Mouse (Mus musculus) E14TG2a.4 (cell line): ENCODE data around the gene Micu2.
"Not testable (repeated sequence)": the region's sequence is repeated elsewhere in the genome, so short reads cannot be mapped to it uniquely, and the experiment has no call there.

ENCODE experiments used
- H3K27me3 ChIP-seq: 2 replicates; pipeline ENCODE4 v1.6.1; 2014; ENCODE audit warnings: low read length, control low read depth; ENCODE audit not compliant: insufficient read depth
- H3K36me3 ChIP-seq: 2 replicates; pipeline ENCODE4 v1.6.1; 2014; ENCODE audit warnings: low read length, control low read depth; ENCODE audit not compliant: insufficient read depth
- H3K4me1 ChIP-seq: replicated peaks from 2 replicates; pipeline ENCODE4 v1.6.1; 2014; ENCODE audit warnings: low read depth, low read length, control low read depth
- H3K4me3 ChIP-seq: replicated peaks from 2 replicates; pipeline ENCODE4 v1.5.1; 2014; ENCODE audit warnings: mild to moderate bottlenecking, low read length
- H3K9me3 ChIP-seq: 2 replicates; pipeline ENCODE4 v1.6.1; 2014; ENCODE audit warnings: low read length, control low read depth
- CTCF ChIP-seq: conservative IDR thresholded peaks from 2 replicates; pipeline ENCODE4 v1.5.1; 2014; ENCODE audit warnings: low read length
- NANOG ChIP-seq: IDR thresholded peaks from 2 replicates; pipeline ENCODE4 v1.6.1; 2014; ENCODE audit warnings: borderline replicate concordance, low read length, mixed read lengths
- POU5F1 ChIP-seq: IDR thresholded peaks from 2 replicates; pipeline ENCODE4 v1.6.1; 2014; ENCODE audit warnings: low read length, borderline replicate concordance

Gene Micu2

GRCm38 (mm10) chr14:57911316-57911715 lies 87.7 kb downstream of the Micu2 start:
- Histone ChIP-seq H3K9me3 (no peaks in the 10 kb centered on the region), H3K4me3 (no peak overlapping the region)
- TF ChIP-seq POU5F1 = no peak
- TF ChIP-seq CTCF = no peak
- TF ChIP-seq NANOG = no peak

GRCm38 (mm10) chr14:57910501-57911068 lies 88.5 kb downstream of the Micu2 start:
- Histone ChIP-seq H3K36me3 (no peaks in the 10 kb centered on the region), H3K4me3 (peak overlapping the region; percentile 37), H3K27me3 (no peaks in the 10 kb centered on the region), H3K4me1 (peaks cover 82% of the 10 kb centered on the region), H3K9me3 (no peaks in the 10 kb centered on the region)
- TF ChIP-seq CTCF = peak; percentile 49
- TF ChIP-seq NANOG = no peak
- no peak for TF ChIP-seq POU5F1

More at GRCm38 (mm10) chr14:57911316-57911715, 87.7 kb downstream of the Micu2 start:
- Histone ChIP-seq H3K4me1 (peaks cover 82% of the 10 kb centered on the region), H3K27me3 (no peaks in the 10 kb centered on the region), H3K36me3 (no peaks in the 10 kb centered on the region)

- Histone ChIP-seq H3K9me3 (no peaks in the 10 kb centered on the region), H3K27me3 (no peaks in the 10 kb centered on the region), H3K4me1 (peaks cover 69% of the 10 kb centered on the region), H3K4me3 (no peak overlapping the region), H3K36me3 (no peaks in the 10 kb centered on the region)
- no peak for TF ChIP-seq CTCF
- no peak for TF ChIP-seq NANOG
- no peak for TF ChIP-seq POU5F1
These were observed 89.8 kb downstream of the Micu2 start for GRCm38 (mm10) chr14:57909297-57909696.

- Histone ChIP-seq H3K9me3 (no peaks in the 10 kb centered on the region), H3K4me1 (peaks cover 64% of the 10 kb centered on the region), H3K36me3 (no peaks in the 10 kb centered on the region), H3K4me3 (no peak overlapping the region), H3K27me3 (no peaks in the 10 kb centered on the region)
- TF ChIP-seq NANOG = peak; percentile 75
- no peak for TF ChIP-seq CTCF
- peak; percentile 64; the same call in 1 of the 2 replicates for TF ChIP-seq POU5F1
These were observed 90.6 kb downstream of the Micu2 start for GRCm38 (mm10) chr14:57908431-57908830.

- no peaks in the 10 kb centered on the region for H3K9me3 ChIP-seq
- H3K36me3 ChIP-seq = no peaks in the 10 kb centered on the region
- no peak overlapping the region for H3K4me3 ChIP-seq
- TF ChIP-seq CTCF (no peak), NANOG (no peak), POU5F1 (no peak)
- peaks cover 57% of the 10 kb centered on the region for H3K4me1 ChIP-seq
- H3K27me3 ChIP-seq = no peaks in the 10 kb centered on the region
These were observed 97.1 kb downstream of the Micu2 start for GRCm38 (mm10) chr14:57901998-57902397.

GRCm38 (mm10) chr14:57896882-57897281 lies 102.2 kb downstream of the Micu2 start:
- no peaks in the 10 kb centered on the region for H3K27me3 ChIP-seq
- H3K4me1 ChIP-seq = peaks cover 71% of the 10 kb centered on the region
- TF ChIP-seq CTCF (no peak), NANOG (no peak), POU5F1 (no peak)
- 0 out of 2 replicates have a peak overlapping the region, but pooled peaks have one; percentile 4 for H3K4me3 ChIP-seq
- H3K9me3 ChIP-seq = 0 out of 2 replicates have a peak, but pooled peaks cover 3% of the 10 kb centered on the region
- H3K36me3 ChIP-seq = no peaks in the 10 kb centered on the region

- Histone ChIP-seq H3K4me3 (0 out of 2 replicates have a peak overlapping the region, but pooled peaks have one; percentile 4), H3K4me1 (peaks cover 71% of the 10 kb centered on the region)
- not testable (repeated sequence) for H3K36me3 ChIP-seq, H3K9me3 ChIP-seq, H3K27me3 ChIP-seq
These were observed 102.8 kb downstream of the Micu2 start for GRCm38 (mm10) chr14:57896088-57896871.

- no peak for TF ChIP-seq NANOG
- TF ChIP-seq POU5F1 = no peak
- TF ChIP-seq CTCF = no peak
- Histone ChIP-seq H3K4me3 (no peak overlapping the region), H3K36me3 (no peaks in the 10 kb centered on the region), H3K9me3 (0 out of 2 replicates have a peak, but pooled peaks cover 3% of the 10 kb centered on the region), H3K4me1 (peaks cover 69% of the 10 kb centered on the region), H3K27me3 (no peaks in the 10 kb centered on the region)
These were observed 104.7 kb downstream of the Micu2 start for GRCm38 (mm10) chr14:57894346-57894745.

GRCm38 (mm10) chr14:57892961-57893360 lies 106.1 kb downstream of the Micu2 start:
- 0 out of 2 replicates have a peak, but pooled peaks cover 3% of the 10 kb centered on the region for H3K9me3 ChIP-seq
- H3K27me3 ChIP-seq = no peaks in the 10 kb centered on the region
- TF ChIP-seq NANOG (no peak), CTCF (no peak), POU5F1 (no peak)
- H3K4me1 ChIP-seq = peaks cover 69% of the 10 kb centered on the region
- no peaks in the 10 kb centered on the region for H3K36me3 ChIP-seq
- no peak overlapping the region for H3K4me3 ChIP-seq
